Mouse (Mus musculus): Measurements from ENCODE around the gene Vstm2b. TPM values are rescaled to one million over a fixed set of nuclear protein-coding genes. Genes with fewer than 3 reads are reported as not detected.

Gene Vstm2b
- polyA plus RNA-seq, 1 experiment from 2014 or later = 7.9 TPM

DNA sequence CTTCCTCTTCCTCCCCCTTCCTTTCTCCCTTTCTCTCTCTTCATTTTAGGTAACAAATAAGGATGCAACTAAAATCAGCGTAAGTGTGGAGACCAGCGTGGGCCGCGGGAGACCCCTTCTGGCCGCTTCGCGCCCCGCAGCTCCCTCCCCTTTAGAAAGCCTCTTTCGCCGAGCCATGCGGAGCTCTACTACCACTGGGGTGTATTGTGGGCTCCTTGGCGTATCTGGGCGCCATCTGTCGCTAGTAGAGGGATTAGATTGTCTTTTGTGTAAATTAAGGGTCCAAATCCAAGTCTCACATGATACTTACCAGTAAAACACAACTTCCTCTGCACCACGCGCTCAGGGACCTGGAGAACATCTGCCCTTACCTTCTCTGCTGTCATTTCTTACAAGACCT is 3.1 kb downstream of the Vstm2b start:
- no peaks in the 10 kb centered on the region for H3K9me3 ChIP-seq (ENCODE audit: control insufficient read depth, low read length)
- peak overlapping the region; percentile 32; the same call in 1 of the 2 replicates for H3K4me2 ChIP-seq (ENCODE audit: low read depth)
- H3K4me3 ChIP-seq (ENCODE audit: low read depth, low read length) = no peak overlapping the region
- H3K36me3 ChIP-seq (ENCODE audit: control insufficient read depth, insufficient read depth, low read length) = no peaks in the 10 kb centered on the region
- WGBS = 1% methylated on average over 16 of the region's 16 CpGs
- DNase-seq (ENCODE audit: low spot score) (peak; percentile 89), ATAC-seq (ENCODE audit: insufficient read depth, low FRiP score, low TSS enrichment) (peak; percentile 73)
- H3K27ac ChIP-seq (ENCODE audit: low read depth, low read length) = no peak overlapping the region
- peak overlapping the region; percentile 5; the same call in 1 of the 2 replicates for H3K9ac ChIP-seq (ENCODE audit: low read length)
- peaks cover 3% of the 10 kb centered on the region; the same call in 1 of the 2 replicates for H3K4me1 ChIP-seq (ENCODE audit: control insufficient read depth, insufficient read depth, low read length)
- peaks cover 41% of the 10 kb centered on the region for H3K27me3 ChIP-seq (ENCODE audit: control insufficient read depth, insufficient read depth, low read length)

DNA sequence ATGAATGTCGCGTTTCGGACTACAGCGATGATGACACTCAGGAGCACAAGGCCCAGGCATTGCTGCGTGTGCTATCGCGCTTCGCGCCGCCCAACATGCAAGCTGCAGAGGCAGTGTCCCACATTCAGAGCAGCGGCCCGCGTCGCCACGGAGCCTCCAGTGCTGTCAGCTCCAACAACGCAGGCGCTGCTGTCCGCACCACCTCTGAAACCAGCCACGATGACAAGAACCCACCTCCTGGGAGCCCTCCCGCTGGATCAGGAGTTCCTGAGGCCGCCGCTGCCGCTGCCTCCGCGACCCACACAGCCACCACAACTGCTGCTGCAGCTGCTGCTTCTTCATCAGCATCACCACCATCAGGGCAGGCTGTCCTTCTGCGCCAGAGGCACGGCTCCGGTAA is 4.4 kb downstream of the Vstm2b start:
- H3K4me1 ChIP-seq (ENCODE audit: control insufficient read depth, insufficient read depth, low read length) = peaks cover 3% of the 10 kb centered on the region; the same call in 1 of the 2 replicates
- peak overlapping the region; percentile 21; the same call in 1 of the 2 replicates for H3K4me3 ChIP-seq (ENCODE audit: low read depth, low read length)
- no peaks in the 10 kb centered on the region for H3K9me3 ChIP-seq (ENCODE audit: control insufficient read depth, low read length)
- DNase-seq (ENCODE audit: low spot score) = peak; percentile 28
- peaks cover 36% of the 10 kb centered on the region for H3K27me3 ChIP-seq (ENCODE audit: control insufficient read depth, insufficient read depth, low read length)
- 7% methylated on average over 28 of the region's 28 CpGs for WGBS
- no peaks in the 10 kb centered on the region for H3K36me3 ChIP-seq (ENCODE audit: control insufficient read depth, insufficient read depth, low read length)
- H3K4me2 ChIP-seq (ENCODE audit: low read depth) = peak overlapping the region; percentile 33
- ATAC-seq (ENCODE audit: insufficient read depth, low FRiP score, low TSS enrichment) = no peak
- no peak overlapping the region for H3K9ac ChIP-seq (ENCODE audit: low read length)
- no peak overlapping the region for H3K27ac ChIP-seq (ENCODE audit: low read depth, low read length)

DNA sequence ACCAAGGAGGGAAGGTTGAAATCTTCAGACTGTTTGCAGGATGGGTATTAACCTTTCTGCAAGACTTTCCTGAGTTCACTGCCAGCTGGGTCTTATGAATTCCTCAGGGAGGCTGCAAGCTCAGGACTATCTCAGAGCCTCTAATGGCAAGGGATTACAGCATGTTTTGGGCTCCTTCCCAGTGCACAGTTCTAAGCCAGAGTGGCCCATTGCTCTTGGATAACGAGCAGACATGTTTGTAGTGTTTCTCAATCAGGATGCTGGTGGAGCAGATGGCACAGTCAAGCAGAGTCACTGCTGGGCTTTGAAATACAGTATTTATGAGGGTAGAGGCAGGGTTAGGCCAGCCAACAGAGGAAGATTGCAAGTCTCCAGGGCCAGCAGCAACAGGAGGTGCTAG is 8.4 kb downstream of the Vstm2b start:
- Histone ChIP-seq H3K36me3 (ENCODE audit: control insufficient read depth, insufficient read depth, low read length) (no peaks in the 10 kb centered on the region), H3K27ac (ENCODE audit: low read depth, low read length) (no peak overlapping the region), H3K27me3 (ENCODE audit: control insufficient read depth, insufficient read depth, low read length) (peaks cover 16% of the 10 kb centered on the region), H3K4me2 (ENCODE audit: low read depth) (no peak overlapping the region), H3K9me3 (ENCODE audit: control insufficient read depth, low read length) (no peaks in the 10 kb centered on the region), H3K9ac (ENCODE audit: low read length) (no peak overlapping the region), H3K4me1 (ENCODE audit: control insufficient read depth, insufficient read depth, low read length) (peaks cover under 1% of the 10 kb centered on the region; the same call in 1 of the 2 replicates), H3K4me3 (ENCODE audit: low read depth, low read length) (no peak overlapping the region)
- no peak for DNase-seq (ENCODE audit: low spot score)
- ATAC-seq (ENCODE audit: insufficient read depth, low FRiP score, low TSS enrichment) = no peak
- 79% methylated on average over 1 of the region's 1 CpGs for WGBS

DNA sequence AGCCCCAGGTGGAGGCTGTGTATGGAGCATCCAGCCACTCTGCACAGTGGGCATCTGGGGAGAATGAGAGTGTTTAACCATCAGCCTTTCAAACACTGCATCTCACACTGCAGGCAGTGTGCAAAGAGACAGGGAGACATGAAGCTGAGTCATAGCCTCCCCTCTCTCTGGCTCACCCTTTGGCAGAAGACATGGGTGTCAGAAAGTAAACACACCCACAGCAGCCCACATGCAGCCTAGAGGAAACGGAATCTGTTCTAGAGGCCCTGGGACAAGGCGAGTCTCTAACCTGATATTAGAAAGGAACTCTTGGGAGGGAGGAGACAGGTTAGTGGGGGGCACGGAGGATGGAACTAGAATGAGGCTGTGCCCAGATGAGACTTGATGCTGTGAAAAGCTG is 18.6 kb downstream of the Vstm2b start:
- Histone ChIP-seq H3K36me3 (ENCODE audit: control insufficient read depth, insufficient read depth, low read length) (no peaks in the 10 kb centered on the region), H3K4me3 (ENCODE audit: low read depth, low read length) (no peak overlapping the region), H3K4me2 (ENCODE audit: low read depth) (no peak overlapping the region), H3K9me3 (ENCODE audit: control insufficient read depth, low read length) (no peaks in the 10 kb centered on the region), H3K27me3 (ENCODE audit: control insufficient read depth, insufficient read depth, low read length) (no peaks in the 10 kb centered on the region), H3K4me1 (ENCODE audit: control insufficient read depth, insufficient read depth, low read length) (no peaks in the 10 kb centered on the region), H3K27ac (ENCODE audit: low read depth, low read length) (no peak overlapping the region), H3K9ac (ENCODE audit: low read length) (no peak overlapping the region)
- DNase-seq (ENCODE audit: low spot score) (no peak), ATAC-seq (ENCODE audit: insufficient read depth, low FRiP score, low TSS enrichment) (no peak)
- 90% methylated on average over 3 of the region's 3 CpGs for WGBS

DNA sequence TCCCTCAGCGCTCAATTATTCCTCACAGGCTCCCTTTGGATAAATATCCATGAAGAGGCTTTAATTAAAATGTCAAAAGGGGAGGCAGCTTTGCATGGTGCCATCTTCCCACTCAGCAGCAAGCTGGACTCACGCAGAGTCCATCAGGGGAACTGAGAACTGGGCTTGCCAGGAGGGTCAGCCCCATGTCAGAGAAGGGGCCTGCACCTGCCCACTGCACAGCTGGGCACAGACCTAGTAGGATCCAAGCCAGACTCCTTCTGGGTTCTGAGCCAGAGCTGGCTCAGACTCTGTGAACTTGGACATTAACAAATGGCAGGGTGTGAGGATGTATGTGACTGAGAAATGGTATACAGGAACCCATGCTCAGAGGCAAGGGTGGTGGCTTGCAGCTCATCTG is 22.0 kb downstream of the Vstm2b start:
- WGBS = 88% methylated on average over 2 of the region's 2 CpGs
- Histone ChIP-seq H3K27ac (ENCODE audit: low read depth, low read length) (no peak overlapping the region), H3K4me2 (ENCODE audit: low read depth) (no peak overlapping the region), H3K27me3 (ENCODE audit: control insufficient read depth, insufficient read depth, low read length) (no peaks in the 10 kb centered on the region), H3K9ac (ENCODE audit: low read length) (no peak overlapping the region), H3K9me3 (ENCODE audit: control insufficient read depth, low read length) (no peaks in the 10 kb centered on the region), H3K4me1 (ENCODE audit: control insufficient read depth, insufficient read depth, low read length) (no peaks in the 10 kb centered on the region), H3K36me3 (ENCODE audit: control insufficient read depth, insufficient read depth, low read length) (no peaks in the 10 kb centered on the region), H3K4me3 (ENCODE audit: low read depth, low read length) (no peak overlapping the region)
- ATAC-seq (ENCODE audit: insufficient read depth, low FRiP score, low TSS enrichment) (no peak), DNase-seq (ENCODE audit: low spot score) (no peak)

DNA sequence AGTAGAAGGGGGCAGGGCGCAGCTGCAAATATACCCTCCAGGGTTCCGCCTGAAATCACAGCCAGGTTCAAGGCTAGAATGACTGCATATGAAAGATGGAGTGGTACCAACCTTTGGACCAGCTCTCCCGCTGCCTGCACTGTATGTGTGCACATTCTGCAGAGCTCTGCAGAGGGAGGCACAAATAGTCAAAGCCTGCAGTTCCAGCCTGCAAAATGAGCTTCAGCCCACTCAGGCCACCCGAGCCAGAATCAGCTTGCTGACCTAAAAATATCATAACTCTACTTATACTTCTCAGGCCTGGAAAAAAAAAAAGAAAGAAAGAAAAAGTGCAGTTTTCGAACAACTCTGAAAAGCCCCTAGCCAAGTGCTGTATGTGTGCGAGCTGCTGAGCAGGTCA is 23.2 kb downstream of the Vstm2b start:
- Histone ChIP-seq H3K27me3 (ENCODE audit: control insufficient read depth, insufficient read depth, low read length) (no peaks in the 10 kb centered on the region), H3K27ac (ENCODE audit: low read depth, low read length) (no peak overlapping the region), H3K9me3 (ENCODE audit: control insufficient read depth, low read length) (no peaks in the 10 kb centered on the region), H3K4me1 (ENCODE audit: control insufficient read depth, insufficient read depth, low read length) (no peaks in the 10 kb centered on the region), H3K36me3 (ENCODE audit: control insufficient read depth, insufficient read depth, low read length) (no peaks in the 10 kb centered on the region), H3K9ac (ENCODE audit: low read length) (no peak overlapping the region), H3K4me3 (ENCODE audit: low read depth, low read length) (no peak overlapping the region), H3K4me2 (ENCODE audit: low read depth) (no peak overlapping the region)
- no peak for ATAC-seq (ENCODE audit: insufficient read depth, low FRiP score, low TSS enrichment)
- DNase-seq (ENCODE audit: low spot score) = no peak
- WGBS = 89% methylated on average over 6 of the region's 6 CpGs

DNA sequence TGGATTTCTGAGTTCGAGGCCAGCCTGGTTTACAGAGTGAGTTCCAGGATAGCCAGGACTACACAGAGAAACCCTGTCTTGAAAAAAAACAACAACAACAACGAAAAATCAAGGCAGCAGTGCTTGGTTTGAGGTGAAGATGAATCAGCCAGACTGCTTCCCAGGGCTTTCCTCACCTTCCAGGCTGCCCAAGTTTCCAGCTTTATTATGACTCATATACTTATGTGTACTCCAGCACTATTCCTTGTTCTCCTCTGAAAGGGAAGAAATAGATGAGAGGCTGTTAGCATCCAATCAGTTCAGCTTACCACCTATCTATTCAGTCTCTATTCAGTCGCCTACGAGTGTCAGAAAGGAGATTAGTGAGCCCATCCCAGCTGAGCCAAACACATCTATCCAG is 24.7 kb downstream of the Vstm2b start:
- no peak for DNase-seq (ENCODE audit: low spot score)
- Histone ChIP-seq H3K4me3 (ENCODE audit: low read depth, low read length) (no peak overlapping the region), H3K27me3 (ENCODE audit: control insufficient read depth, insufficient read depth, low read length) (no peaks in the 10 kb centered on the region), H3K4me1 (ENCODE audit: control insufficient read depth, insufficient read depth, low read length) (no peaks in the 10 kb centered on the region), H3K27ac (ENCODE audit: low read depth, low read length) (no peak overlapping the region), H3K36me3 (ENCODE audit: control insufficient read depth, insufficient read depth, low read length) (no peaks in the 10 kb centered on the region), H3K4me2 (ENCODE audit: low read depth) (no peak overlapping the region), H3K9ac (ENCODE audit: low read length) (no peak overlapping the region), H3K9me3 (ENCODE audit: control insufficient read depth, low read length) (no peaks in the 10 kb centered on the region)
- WGBS = 88% methylated on average over 4 of the region's 4 CpGs
- no peak for ATAC-seq (ENCODE audit: insufficient read depth, low FRiP score, low TSS enrichment)

DNA sequence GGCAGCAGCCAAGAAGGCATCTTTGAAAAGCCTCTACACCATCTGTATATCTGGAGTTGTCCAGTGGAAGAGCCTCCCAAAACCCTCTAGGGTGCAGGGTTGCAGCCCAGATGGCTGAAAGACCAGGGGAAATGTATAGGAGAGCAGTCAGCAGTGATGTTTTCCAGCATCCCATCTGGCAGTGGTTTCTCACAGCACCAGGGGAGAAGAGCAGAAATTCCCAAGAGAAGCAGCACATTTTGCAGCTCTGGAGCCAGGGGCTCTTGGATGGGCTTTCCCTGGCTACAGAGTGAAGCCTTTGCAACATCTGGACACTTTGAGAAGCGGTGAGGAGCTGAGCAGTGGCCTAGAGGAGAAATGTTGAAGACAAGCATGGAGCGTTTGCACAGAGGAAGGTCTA is 30.3 kb downstream of the Vstm2b start:
- H3K27me3 ChIP-seq (ENCODE audit: control insufficient read depth, insufficient read depth, low read length) = no peaks in the 10 kb centered on the region
- H3K9me3 ChIP-seq (ENCODE audit: control insufficient read depth, low read length) = no peaks in the 10 kb centered on the region
- H3K4me2 ChIP-seq (ENCODE audit: low read depth) = no peak overlapping the region
- DNase-seq (ENCODE audit: low spot score) (no peak), ATAC-seq (ENCODE audit: insufficient read depth, low FRiP score, low TSS enrichment) (no peak)
- H3K27ac ChIP-seq (ENCODE audit: low read depth, low read length) = no peak overlapping the region
- no peak overlapping the region for H3K9ac ChIP-seq (ENCODE audit: low read length)
- WGBS = 83% methylated on average over 2 of the region's 2 CpGs
- H3K4me1 ChIP-seq (ENCODE audit: control insufficient read depth, insufficient read depth, low read length) = no peaks in the 10 kb centered on the region
- no peak overlapping the region for H3K4me3 ChIP-seq (ENCODE audit: low read depth, low read length)
- H3K36me3 ChIP-seq (ENCODE audit: control insufficient read depth, insufficient read depth, low read length) = no peaks in the 10 kb centered on the region

DNA sequence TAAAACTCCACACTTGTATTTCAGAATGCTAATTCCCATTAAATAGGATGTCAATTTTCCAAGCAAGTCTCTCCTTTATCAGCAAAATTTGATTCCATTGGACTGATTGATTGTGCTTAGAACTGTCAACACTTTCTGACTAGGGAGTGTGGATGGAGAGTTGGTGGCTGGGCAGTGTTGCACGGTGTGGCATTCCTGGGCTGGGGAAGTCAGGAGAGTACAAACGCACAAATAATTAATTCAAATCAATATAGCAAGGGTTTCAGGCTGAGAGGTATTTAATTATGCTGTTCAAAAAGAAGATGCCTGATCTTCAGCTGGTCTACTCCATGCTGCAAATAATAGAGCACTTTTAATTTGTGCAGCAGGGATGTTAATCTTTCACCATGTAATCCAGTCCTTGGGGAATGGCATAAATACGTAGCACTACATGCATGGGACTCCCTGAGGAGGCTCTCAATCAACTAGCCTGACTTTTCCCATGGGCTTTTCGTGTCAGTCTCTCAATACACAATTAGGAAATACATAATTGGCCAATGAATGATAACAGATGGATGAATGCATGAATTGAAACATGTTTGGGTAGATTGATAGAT is 38.6 kb downstream of the Vstm2b start:
- Histone ChIP-seq H3K9ac (ENCODE audit: low read length) (no peak overlapping the region), H3K4me2 (ENCODE audit: low read depth) (no peak overlapping the region), H3K36me3 (ENCODE audit: control insufficient read depth, insufficient read depth, low read length) (no peaks in the 10 kb centered on the region), H3K9me3 (ENCODE audit: control insufficient read depth, low read length) (no peaks in the 10 kb centered on the region), H3K4me3 (ENCODE audit: low read depth, low read length) (no peak overlapping the region), H3K27ac (ENCODE audit: low read depth, low read length) (no peak overlapping the region), H3K4me1 (ENCODE audit: control insufficient read depth, insufficient read depth, low read length) (no peaks in the 10 kb centered on the region), H3K27me3 (ENCODE audit: control insufficient read depth, insufficient read depth, low read length) (no peaks in the 10 kb centered on the region)
- DNase-seq (ENCODE audit: low spot score) (no peak), ATAC-seq (ENCODE audit: insufficient read depth, low FRiP score, low TSS enrichment) (no peak)
- 64% methylated on average over 4 of the region's 4 CpGs for WGBS
